Mouse (Mus musculus) C2C12 (cell line): ENCODE data around the gene Elfn1.

ENCODE experiments used
- MAX ChIP-seq: IDR thresholded peaks from one replicate; pipeline ENCODE4 v1.6.1; 2011; ENCODE audit warnings: mild to moderate bottlenecking, control low read depth
- USF1 ChIP-seq: IDR thresholded peaks from one replicate; pipeline ENCODE4 v1.6.1; 2011; ENCODE audit warnings: low read depth, mild to moderate bottlenecking, control low read depth, moderate library complexity

- TF ChIP-seq USF1 (no peak), MAX (no peak)
Measured at GRCm38 (mm10) chr5:139908243-139908810, 584 bp downstream of the Elfn1 start.
